Mouse (Mus musculus) lung, postnatal 0 days (tissue): ENCODE measurements around the gene Chdh.

ENCODE experiments used
- CTCF ChIP-seq: IDR thresholded peaks from 2 replicates; pipeline ENCODE4 v1.5.1; 2016; ENCODE audit warnings: antibody characterized with exemption, mild to moderate bottlenecking
- EP300 ChIP-seq: IDR thresholded peaks from 2 replicates; pipeline ENCODE4 v1.6.1; 2016; ENCODE audit warnings: antibody characterized with exemption, mild to moderate bottlenecking, control low read depth

DNA sequence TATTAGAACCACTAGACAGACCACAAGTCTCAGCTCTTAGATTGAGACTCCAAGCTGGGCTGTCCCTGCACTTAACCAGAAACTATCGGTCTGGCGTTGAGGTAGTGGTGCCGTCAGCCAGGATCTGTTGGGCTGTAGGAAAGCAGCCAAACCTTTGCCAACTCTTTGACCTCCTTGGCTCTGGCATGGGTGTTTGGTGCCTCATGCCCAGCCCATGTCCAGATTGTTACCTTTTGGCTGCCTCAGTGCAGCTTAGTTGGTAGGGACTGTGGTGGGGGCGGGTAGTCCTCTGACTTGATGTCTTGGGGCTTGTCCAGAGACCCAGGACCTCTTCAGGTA lies 9.6 kb downstream of the Chdh start:
- TF ChIP-seq CTCF (no peak), EP300 (no peak)
